Mouse (Mus musculus): ENCODE data around the gene Pex19.

Pex19 gene

DNA sequence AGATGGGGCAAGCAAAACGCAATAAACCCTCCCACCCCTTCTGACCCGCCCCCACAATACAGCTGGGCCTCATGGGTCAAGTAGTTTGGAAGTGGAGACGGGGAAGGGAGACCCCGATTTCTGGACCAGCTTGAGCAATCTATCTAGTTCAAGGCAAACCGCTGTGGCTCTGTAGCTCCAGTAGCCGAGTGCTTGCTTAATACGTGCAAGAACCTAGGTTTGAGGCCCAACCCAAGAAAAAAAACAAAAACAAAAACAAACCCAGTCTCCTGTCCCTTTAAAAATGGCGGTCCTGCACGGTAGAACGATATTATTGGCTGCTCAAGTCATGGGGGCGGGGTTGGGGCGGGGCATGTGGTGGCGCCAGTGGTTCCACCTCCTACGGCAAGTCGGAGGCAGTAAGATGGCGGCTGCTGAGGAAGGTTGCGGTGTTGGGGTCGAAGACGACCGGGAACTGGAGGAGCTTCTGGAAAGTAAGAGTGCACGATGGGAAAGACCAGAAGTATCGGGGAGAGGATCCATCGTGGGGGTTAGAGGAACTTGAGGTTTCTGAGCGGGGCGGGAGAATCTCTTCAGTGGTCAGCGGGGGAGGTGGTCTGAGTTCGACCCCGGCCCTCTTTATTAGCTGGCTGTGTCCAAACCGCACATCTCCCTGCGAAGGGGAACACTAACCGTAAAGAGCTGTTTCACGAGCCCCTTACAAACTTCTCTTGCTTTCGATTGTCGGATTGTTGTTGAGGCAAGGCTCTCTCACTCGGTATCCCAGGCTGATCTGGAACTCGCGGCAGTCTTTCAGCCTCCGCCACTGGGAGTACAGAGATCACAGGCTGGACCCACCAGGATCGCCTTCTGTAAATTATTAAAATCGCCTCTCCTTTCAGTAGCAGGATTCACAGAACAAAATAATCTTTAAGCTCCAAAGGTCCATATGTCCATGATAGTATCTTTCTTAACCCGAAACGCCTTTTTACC, at the start of gene Pex19:
Pex19 (plus strand) TSS at position 380 of the 972 bp plus-strand sequence.
- peak; percentile 86 to 92 for DNase-seq

DNA sequence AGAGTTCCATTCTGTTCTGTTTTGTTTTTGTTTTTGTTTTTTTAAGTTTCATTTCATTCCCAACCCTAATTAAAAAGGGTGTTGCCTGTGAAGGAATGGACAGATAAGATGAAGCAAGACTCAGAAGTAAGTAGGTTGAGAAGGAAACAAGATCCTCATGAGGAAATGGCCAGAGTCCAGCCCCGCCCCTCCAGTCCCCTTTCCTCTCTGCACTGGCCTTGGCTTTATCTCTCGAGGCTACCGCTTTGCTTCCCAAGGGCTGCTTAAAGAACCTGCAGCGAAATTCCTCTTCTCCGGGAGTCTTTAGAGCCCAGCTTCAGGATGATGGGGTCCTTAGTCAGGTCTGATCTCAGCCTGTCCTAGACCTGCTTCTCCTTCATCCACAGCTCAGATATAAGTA, 48.6 kb upstream of the Pex19 start:
- DNase-seq = no peak

DNA sequence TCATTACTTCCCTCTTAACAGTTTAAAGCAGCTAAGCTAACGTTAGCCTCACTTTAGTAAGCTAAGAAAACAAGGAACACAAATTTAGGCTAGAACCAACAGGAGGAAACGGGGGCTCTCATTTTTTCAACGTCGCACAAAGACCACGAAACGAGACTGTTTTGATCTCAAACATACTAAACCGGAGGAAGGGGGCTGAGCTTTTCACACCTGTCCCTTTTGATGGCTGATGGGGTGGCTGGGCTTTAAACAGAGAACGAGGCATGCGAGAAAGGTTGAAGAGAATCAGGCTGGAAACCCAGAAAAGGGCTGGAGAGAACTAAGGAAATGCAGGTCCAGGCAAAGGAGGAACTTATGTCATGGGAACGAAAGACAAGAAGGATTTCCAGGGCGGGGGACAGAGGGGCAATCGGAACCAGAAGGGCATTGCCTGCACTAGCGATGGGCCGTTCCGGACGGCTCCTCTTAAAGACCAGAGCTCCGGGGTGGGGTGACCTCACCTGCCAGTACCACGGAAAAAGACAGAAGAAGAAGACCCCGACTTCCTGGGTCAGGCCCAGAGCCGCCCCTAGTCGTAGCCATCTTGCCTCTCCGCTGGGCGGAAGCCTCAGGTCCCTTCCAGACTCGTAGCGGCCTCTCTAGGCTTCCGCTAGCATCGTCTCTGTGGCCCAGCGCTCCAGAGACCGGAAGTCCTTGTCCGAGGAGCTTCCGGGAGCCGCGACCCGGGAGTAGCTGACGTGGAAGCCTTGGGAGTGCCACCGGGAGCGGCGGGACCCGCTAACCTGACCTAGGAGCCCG, 44.3 kb upstream of the Pex19 start, which contains the start of the genes Copa and Ncstn:
Copa (plus strand) TSS at position 429 of the 798 bp plus-strand sequence.
Ncstn (minus strand) TSS at position 695 of the 798 bp plus-strand sequence.
- peak; percentile 93 to 97 for DNase-seq

DNA sequence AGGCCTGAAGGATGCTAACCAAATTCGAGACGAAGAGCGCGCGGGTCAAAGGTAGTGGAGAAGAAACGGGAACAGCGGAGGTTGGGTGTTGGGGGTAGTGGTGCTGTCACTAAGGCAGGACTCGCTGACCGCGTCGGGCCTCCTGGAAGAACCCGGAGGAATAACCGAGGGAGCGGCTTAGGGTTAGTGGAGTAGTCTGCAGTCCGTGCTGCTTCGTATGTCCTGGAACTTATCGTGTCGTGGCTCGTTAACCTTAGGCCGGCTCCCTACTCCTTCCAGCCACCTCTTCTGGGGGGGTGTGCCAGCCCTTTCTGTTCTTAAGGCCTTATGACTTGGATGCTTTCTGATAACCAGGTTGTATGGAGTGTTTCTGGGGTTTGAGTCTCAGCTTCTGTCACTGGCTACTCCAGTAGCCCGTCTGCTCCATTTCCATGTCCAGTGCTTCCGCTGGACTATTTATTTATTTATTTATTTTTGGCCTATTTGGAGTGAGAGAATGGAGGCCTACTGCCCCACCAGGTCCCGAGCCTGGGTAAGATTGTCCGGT, 43.6 kb upstream of the Pex19 start:
- no peak for DNase-seq

DNA sequence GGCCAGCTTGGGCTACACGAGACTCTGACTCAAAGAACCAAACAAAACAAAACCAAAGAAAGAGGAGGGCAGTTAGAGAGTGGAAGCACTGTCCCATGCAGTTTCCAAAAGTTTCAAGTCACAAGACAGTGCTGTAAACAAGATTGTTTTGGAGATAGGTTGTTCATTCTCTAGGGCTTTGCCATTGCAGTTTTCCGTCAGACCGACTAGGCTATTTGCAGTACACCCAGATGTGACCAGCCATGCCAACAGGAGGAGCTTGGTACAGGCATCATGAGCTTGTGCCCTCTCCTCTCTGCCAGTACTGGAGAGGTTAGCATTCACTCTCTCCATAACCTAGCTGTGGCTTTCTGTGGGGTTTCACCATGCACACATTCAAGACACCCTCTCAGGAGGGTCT, 33.0 kb upstream of the Pex19 start:
- DNase-seq = peak; percentile 72 to 89

DNA sequence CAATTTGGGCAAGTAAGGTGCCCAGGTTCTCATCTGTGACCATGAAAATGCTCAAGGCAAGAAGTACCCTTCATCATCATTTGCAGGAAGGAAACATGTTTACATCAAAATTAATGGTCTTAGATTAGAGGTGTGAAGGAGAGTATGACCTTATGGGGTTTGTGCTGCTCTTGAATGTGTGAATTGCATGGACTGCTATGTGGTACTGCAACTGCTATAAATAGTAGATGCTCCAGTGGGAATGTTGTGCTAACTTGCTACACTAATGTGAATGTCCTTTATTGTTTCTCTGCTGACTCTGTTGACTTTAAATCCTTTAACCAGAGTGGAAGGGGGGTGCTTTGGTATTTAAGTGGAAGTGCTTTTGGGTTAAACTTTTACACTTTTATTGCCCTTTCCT, 32.3 kb upstream of the Pex19 start:
- DNase-seq = no peak

DNA sequence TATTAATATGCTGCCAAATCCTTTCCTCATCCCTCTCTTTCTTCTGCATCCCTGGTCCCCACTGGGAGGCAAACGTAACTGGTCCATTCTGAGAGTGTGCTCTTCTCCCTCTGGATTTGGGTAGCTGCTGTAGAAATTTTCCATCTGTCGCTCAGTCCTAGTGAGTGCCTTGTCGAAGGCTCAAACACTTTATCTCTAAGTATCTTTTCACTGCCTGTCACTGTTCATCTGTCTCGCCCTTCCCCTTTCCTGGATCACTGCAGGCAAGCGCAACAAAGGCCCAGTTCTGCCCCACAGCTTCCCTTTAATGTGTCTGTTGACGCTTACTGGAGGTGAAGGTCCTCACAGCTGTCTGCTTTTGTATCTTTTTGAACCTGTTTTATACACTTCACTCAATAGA, 31.4 kb upstream of the Pex19 start:
- no peak for DNase-seq

DNA sequence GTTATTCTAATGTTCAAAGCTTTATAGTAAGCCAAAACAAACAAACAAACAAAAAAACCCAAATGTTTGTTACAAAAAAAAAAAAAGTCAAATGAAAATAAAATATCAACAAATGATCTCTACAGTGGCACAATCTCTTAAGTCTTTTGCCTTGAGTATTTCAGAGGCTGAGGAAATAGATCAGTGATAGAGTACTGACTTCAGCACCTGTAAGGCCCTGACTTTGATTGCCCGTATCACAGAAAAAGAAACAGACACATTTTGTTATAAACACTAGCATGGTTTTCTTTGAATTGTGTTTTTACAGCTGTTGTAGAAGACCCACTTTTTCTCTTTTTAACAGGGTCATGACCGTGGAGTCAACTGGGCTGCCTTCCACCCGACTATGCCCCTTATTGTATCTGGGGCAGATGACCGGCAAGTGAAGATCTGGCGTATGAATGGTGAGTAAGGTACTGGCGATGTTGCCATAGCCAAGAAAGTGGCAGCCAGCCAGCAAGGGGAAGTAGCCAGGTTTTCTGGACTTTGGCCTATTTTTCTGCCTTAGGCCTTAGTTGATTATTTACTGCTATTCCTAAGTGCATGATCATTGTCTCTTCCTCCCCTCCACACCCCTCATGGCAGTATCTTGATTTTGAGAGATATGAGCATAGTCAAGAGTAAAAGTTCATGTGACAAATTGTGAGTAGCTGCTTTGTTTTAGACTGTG, 27.1 kb upstream of the Pex19 start:
- peak; percentile 93 for DNase-seq

DNA sequence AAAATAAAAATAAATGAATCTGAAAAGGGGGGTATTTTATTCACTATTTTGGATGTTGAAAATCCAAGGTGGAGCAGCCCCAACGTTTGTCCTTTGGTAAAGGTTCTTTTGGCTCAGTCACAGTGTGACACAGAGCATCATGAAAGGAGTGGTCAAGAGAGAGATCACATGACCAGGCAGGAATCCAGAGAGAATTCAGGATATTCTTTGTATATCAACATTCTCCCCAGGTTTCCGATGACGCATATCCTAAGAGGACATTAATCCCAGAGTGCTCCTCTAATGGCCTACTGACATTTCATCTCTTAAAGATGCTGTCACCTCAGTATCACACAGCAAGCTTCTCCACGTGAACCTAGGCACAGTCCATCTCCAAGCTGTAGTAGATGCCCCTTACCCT, 22.9 kb upstream of the Pex19 start:
- DNase-seq = no peak

DNA sequence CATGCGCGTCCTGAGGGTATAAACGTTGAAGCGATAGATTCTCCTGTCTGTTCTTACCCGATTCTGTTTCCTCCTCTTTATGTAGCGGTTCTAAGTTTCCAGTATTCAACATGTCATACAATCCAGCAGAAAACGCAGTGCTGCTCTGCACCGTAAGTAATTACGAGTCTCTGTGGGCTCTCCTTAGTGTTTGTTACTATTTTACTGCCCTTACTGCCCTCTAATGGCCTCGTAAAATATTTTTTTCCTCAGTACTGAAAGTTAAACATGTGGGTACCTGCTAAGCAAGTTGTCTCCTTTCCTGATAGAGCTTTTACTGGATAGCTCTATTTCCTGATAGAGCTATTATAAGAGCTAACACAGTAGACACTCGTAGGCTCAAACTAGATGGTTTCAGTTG, 21.5 kb upstream of the Pex19 start:
- DNase-seq = no peak

DNA sequence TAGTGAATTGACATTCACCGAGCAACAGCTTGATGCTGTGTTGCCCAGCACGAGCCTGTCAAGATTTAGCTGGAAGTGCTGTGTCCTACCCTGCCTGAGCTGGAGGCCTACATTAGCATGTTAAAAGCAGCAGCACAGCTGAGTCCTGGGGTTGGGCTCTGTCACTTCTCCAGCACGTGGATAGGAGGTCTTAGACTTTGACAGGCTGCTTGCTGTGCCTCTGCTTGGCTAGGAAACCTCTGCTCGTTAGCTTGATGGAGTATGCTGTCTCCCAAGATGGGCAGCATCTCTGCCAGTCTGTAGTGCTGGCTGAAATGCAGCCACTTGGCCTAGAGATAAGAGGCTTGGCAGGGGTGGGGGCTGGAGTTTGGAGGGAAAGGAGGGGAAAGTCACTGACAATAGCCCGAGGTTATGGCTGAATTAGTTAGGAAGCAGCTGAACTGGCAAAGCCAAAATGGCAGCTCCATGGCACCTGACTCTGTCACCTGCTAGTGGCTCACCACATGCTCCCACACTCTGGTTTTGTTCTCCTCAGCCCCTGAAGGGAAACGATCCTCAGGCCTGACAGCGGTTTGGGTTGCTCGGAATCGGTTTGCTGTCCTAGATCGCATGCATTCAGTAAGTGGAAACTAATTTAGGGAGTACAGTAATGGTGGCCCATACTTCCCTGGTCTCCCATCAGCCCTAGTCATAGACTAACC, 18.6 kb upstream of the Pex19 start:
- DNase-seq = no peak

DNA sequence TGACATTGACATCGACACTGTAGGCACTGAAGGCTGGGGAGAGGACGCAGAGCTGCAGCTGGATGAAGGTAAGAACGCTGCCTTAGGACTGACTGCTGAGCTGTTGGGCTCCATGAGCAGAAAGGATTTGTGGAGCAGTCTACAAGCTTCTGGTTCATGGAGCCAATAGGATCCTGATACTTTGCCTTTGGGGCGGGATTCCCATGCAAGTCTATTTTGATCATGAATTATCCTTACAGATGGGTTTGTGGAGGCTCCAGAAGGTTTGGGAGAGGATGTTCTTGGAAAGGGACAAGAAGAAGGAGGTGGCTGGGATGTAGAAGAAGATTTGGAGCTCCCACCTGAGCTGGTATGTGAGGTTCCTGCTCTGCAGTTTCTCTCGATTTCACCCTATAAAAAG, 9.6 kb upstream of the Pex19 start:
- DNase-seq = no peak

DNA sequence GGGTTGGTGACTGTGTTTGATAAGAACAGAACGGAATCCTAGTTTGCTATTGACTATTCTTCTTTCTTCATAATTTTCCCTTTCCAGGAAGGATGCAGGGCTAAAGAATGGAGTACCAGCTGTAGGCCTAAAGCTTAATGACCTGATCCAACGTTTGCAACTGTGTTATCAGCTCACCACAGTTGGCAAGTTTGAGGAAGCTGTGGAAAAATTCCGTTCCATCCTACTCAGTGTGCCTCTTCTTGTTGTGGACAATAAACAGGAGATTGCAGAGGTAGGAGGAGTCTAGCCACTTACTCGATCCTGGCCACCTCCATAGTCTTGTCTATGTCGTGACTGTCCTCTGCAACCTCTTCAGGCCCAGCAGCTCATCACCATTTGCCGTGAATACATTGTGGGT, 7.5 kb upstream of the Pex19 start:
- no peak for DNase-seq

DNA sequence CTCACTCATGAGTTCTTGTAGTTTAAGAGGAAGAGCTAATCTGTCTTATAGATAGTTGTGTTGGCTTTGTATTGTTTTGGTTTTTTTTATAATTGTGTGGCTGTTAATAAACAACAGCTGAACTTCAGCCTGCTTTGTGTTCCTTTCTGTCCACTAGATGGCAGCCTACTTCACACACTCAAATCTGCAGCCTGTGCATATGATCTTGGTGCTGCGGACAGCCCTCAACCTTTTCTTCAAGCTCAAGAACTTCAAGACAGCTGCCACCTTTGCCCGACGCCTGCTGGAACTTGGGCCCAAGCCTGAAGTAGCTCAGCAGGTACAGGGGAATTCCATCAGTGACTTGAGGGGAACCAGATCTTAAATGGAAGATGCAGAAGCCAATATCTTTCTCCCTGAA, 6.8 kb upstream of the Pex19 start:
- peak; percentile 62 to 67 for DNase-seq

DNA sequence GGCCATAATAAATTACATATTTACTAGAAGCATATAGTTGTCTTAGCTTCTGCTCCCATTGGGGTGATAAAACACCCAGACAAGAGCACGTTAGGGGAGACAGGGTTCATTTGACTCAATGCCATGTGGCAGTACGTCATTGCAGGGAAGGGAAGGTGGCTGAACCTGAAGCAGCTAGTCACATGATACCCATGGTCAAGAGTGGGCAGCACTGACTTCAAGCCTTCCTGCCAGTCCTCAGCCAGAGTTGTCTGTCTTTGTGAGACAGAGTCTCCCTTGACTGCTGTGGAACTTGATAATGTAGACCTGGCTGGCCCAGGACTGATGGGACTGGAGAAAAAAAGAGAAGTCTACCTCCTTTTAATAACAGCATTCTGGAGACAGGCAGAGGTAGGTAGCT, 3.9 kb upstream of the Pex19 start:
- no peak for DNase-seq

DNA sequence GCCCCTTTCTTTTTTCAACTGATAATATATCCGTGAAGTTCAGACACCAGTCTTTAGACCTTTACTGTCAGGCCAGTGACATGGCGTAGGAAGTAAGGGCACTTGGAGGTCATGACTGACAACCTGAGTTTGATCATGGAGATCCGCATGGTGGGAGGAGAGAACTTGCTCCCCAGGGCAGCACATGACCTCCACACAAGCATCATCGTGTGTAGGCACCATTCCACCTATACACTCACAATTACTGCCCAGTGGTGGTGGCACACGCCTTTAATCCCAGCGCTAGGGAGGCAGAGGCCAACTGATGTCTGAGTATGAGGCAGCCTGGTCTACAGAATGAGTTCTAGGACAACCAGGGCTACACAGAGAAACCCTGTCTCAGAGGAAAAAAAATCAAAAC, 2.0 kb upstream of the Pex19 start:
- DNase-seq = no peak

DNA sequence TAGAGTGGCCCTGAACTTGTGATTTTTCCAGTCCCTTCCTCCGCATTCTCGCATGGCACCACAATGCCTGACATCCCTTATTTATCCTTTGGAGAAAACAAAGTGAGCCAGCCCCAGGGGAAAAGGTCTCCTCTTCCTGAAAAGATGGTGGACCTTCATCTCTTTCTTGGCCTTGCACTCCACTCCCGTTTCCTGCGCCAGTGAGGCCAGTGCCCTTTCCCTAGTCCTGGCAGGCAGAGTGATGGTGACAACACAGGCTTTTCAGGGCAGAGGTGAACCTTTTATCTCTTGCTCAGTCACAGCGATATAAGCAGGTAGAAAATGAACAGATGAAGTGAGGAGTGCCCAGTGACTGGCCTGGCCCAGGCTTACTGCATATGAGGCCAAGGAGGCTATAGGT, 932 bp downstream of the Pex19 start:
- DNase-seq = peak; percentile 26 to 65

DNA sequence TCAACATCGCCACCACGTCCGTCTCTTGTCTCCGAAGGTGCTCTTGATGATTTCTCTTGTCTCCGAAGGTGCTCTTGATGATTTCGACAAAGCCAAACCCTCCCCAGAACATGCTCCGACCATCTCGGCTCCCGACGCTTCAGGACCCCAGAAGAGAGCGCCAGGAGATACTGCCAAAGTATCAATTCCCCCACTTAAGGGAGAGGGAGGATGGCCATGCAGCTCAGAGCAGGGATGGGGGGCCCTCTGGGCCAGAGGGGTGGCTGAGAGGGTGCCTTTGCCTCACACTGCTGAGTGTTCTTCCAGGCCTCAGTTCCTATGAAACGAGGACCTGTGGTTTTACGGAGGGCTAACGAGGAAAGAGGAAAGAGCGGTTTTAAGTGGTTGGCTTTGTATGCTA, 2.0 kb downstream of the Pex19 start:
- no peak for DNase-seq

DNA sequence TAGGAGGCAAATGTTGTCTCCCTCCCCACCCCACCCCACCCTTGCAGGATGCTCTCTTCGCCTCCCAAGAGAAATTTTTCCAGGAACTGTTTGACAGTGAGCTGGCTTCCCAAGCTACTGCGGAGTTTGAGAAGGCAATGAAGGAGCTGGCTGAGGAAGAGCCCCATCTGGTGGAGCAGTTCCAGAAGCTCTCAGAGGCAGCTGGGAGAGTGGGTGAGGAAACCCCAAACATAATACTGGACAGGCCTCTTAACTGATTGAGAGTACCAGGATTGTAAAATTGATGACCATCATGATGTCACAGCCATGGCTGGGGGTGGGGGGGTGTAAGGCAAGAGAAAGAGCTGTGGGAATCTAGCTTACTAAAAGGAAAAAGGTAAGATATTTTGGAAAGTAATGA, 2.6 kb downstream of the Pex19 start:
- DNase-seq = peak; percentile 23 to 42

DNA sequence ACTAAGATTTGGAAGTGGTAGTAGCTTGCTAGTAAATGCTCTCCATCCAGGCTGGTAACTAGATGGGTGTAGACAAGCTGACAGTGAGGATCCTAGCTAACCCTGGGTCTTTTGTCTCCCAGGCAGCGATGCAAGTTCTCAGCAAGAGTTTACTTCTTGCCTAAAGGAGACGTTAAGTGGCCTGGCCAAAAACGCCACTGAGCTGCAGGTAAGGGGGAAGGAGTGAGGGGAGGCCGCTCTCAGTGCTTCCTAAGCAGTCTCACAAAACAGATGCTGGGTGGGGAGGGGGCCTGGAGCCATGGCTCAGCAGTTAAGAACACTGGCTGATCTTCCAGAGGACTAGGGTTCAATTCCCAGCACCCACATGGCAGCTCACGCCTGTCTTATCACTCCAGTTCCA, 3.2 kb downstream of the Pex19 start:
- DNase-seq = no peak

DNA sequence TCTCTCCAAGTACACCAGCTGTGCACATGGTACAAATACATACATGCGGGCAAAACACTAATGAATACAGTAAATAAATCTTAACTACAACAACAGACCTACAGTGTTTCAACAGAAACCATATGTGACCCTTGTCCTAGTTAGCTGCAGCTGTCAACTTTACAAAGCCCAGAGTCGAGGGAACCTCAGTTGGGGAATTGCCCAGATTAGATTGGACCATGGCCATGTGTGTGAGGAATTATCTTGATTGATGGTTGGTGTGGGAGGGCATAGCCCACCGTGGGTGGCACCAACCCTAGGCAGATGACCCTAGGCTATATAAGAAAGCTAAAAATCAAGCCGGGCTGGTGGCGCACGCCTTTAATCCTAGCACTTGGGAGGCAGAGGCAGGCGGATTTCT, 5.8 kb downstream of the Pex19 start:
- DNase-seq = no peak

DNA sequence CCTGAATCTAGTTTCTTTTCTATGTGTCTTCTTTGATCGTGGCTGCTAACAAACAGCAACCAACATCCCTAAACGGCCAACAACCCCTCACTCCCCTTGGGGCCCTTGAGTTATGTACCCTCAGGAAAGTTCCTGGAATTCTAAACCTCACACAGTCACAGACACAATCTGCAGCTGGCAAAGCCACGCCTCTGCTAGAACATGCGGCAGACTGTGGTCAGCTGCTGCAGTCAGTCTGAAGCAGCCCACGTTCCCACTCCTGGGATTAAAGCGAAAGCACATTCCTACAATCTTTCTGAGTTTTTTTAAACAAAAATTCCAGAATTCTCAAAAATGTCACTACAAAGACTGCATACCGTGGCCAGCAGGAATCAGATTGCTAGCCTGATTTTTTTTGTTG, 7.0 kb downstream of the Pex19 start:
- DNase-seq = no peak

Measured in kidney, postnatal 25 days (tissue).